Mouse (Mus musculus) MEL (cell line): ENCODE data around the gene Abcc6. TPM values are rescaled to one million over a fixed set of nuclear protein-coding genes. Genes with fewer than 3 reads are reported as not detected.

Experiments
- polyA plus RNA-seq, 2 experiments: library from polyadenylated mRNA; stranded (reverse) in 1 of 2; unstranded in 1 of 2; fragments of >175 nt in 1 of 2; fragments of >200 nt in 1 of 2; gene quantifications; 2 replicates each; pipeline versions ENCODE4 v1.2.1 to v1.2.4; 2012; ENCODE audit warnings: low replicate concordance in 2 of 2, low read depth in 1 of 2; ENCODE audit not compliant: insufficient read length in 2 of 2, insufficient read depth in 1 of 2, missing spikeins in 1 of 2
- total RNA-seq: library from RNA; depleted of rRNA; stranded (reverse); fragments of 300-350 nt; gene quantifications from 2 replicates; pipeline ENCODE4 v1.2.3, GENCODE M21; 2012; rRNA removed

The Abcc6 gene
- total and polyA plus RNA-seq, 3 experiments = 0.04 to 0.12 TPM; not detected in 1

Other genes starting within 250 kb of the Abcc6 start
- gene Lmtk3, start 246.6 kb downstream of the Abcc6 start, total RNA-seq = 0.03 and 0.04 TPM in 2 replicates
- gene Lmtk3, start 246.6 kb downstream of the Abcc6 start, polyA plus RNA-seq = under 1 TPM in 1 of 2 experiments, not detected in 1; 0.40 TPM
- gene Sult2b1, start 245.6 kb downstream of the Abcc6 start, total RNA-seq = 0.08 and 0.16 TPM in 2 replicates
- under 1 TPM in 1 of 2 experiments, not detected in 1; 0.47 TPM for gene Sult2b1, start 245.6 kb downstream of the Abcc6 start, polyA plus RNA-seq
- 42.6 and 52.9 TPM in 2 replicates for gene Cyth2, start 215.7 kb downstream of the Abcc6 start, total RNA-seq
- 10 to 100 TPM in 1 of 2 experiments, not detected in 1; 92.2 TPM for gene Cyth2, start 215.7 kb downstream of the Abcc6 start, polyA plus RNA-seq
- gene Kcnj14, start 205.5 kb downstream of the Abcc6 start, total RNA-seq = 0.39 and 0.46 TPM in 2 replicates
- gene Kcnj14, start 205.5 kb downstream of the Abcc6 start, polyA plus RNA-seq = 1 to 10 TPM in 1 of 2 experiments, not detected in 1; 1.3 TPM
- gene Grwd1, start 199.4 kb downstream of the Abcc6 start, total RNA-seq = 132 and 173 TPM in 2 replicates
- gene Grwd1, start 199.4 kb downstream of the Abcc6 start, polyA plus RNA-seq = 100 to 1,000 TPM in 1 of 2 experiments, 10 to 100 TPM in 1; 82.2 to 108 TPM
- 33.2 and 42.3 TPM in 2 replicates for gene Kdelr1, start 157.5 kb downstream of the Abcc6 start, total RNA-seq
- gene Kdelr1, start 157.5 kb downstream of the Abcc6 start, polyA plus RNA-seq = 10 to 100 TPM in 1 of 2 experiments, not detected in 1; 60.6 TPM
- gene Grin2d, start 151.9 kb downstream of the Abcc6 start, total RNA-seq = 0.16 and 0.19 TPM in 2 replicates
- under 1 TPM in 1 of 2 experiments, not detected in 1; 0.57 TPM for gene Grin2d, start 151.9 kb downstream of the Abcc6 start, polyA plus RNA-seq
- gene Syngr4, start 133.6 kb downstream of the Abcc6 start, total RNA-seq = 0.33 and 0.46 TPM in 2 replicates
- 1 to 10 TPM in 1 of 2 experiments, not detected in 1; 1.1 TPM for gene Syngr4, start 133.6 kb downstream of the Abcc6 start, polyA plus RNA-seq
- gene Tmem143, start 133.4 kb downstream of the Abcc6 start, total RNA-seq = 10.1 and 10.7 TPM in 2 replicates
- gene Tmem143, start 133.4 kb downstream of the Abcc6 start, polyA plus RNA-seq = 10 to 100 TPM in 1 of 2 experiments, not detected in 1; 20.1 TPM
- 65.1 and 75.0 TPM in 2 replicates for gene Emp3, start 108.9 kb downstream of the Abcc6 start, total RNA-seq
- 100 to 1,000 TPM in 1 of 2 experiments, not detected in 1; 111 TPM for gene Emp3, start 108.9 kb downstream of the Abcc6 start, polyA plus RNA-seq
- 0.15 TPM in 1 of 2 replicates, not detected in the other for gene Ccdc114, start 106.2 kb downstream of the Abcc6 start, total RNA-seq
- gene Ccdc114, start 106.2 kb downstream of the Abcc6 start, polyA plus RNA-seq = under 1 TPM in 1 of 2 experiments, not detected in 1; 0.24 TPM
- gene Nomo1, start 3.4 kb upstream of the Abcc6 start, total RNA-seq = 159 and 197 TPM in 2 replicates
- gene Nomo1, start 3.4 kb upstream of the Abcc6 start, polyA plus RNA-seq = 1,000 to 10,000 TPM in 1 of 2 experiments, 100 to 1,000 TPM in 1; 195 to 1,239 TPM
- not detected in 2 replicates for gene Kcnj11, start 70.5 kb upstream of the Abcc6 start, total RNA-seq
- not detected for gene Kcnj11, start 70.5 kb upstream of the Abcc6 start, polyA plus RNA-seq
- not detected in 2 replicates for gene Abcc8, start 149.7 kb upstream of the Abcc6 start, total RNA-seq
- not detected for gene Abcc8, start 149.7 kb upstream of the Abcc6 start, polyA plus RNA-seq
- not detected in 2 replicates for gene Ush1c, start 208.2 kb upstream of the Abcc6 start, total RNA-seq
- gene Ush1c, start 208.2 kb upstream of the Abcc6 start, polyA plus RNA-seq = not detected
- gene Otog, start 210.7 kb upstream of the Abcc6 start, total RNA-seq = not detected in 2 replicates
- gene Otog, start 210.7 kb upstream of the Abcc6 start, polyA plus RNA-seq = not detected